Mouse (Mus musculus): ENCODE data around the gene Tap1. TPM values are rescaled to one million over a fixed set of nuclear protein-coding genes. Genes with fewer than 3 reads are reported as not detected.

Tap1 gene
- total and polyA plus RNA-seq, 3 experiments, result 30.7 to 46.6 TPM; not detected in 1

GRCm38 (mm10) chr17:34179019-34179418 is 8.3 kb upstream of the Tap1 start:
- H3K9me3 ChIP-seq (replicated peaks; ENCODE audit: insufficient read depth, low read length), result no peaks in the 10 kb centered on the region
- H3K27me3 ChIP-seq (ENCODE audit: control insufficient read depth in 1 of 2, insufficient read depth in 2 of 2, low read length in 2 of 2), result no peaks in the 10 kb centered on the region
- H3K36me3 ChIP-seq (ENCODE audit: control insufficient read depth in 1 of 2, insufficient read depth in 2 of 2, low read length in 2 of 2), result peaks cover 0 to 2% of the 10 kb centered on the region in 2 experiments; a peak in 1 of 4 replicates
- no peaks in the 10 kb centered on the region for H3K79me2 ChIP-seq (ENCODE audit: control insufficient read depth, insufficient read depth, low read length, poor library complexity)
- TF ChIP-seq CHD1 (IDR thresholded peaks at IDR 0.05; ENCODE audit: low read depth, low read length) (no peak), NRF1 (IDR thresholded peaks at IDR 0.05; ENCODE audit: insufficient read depth, low read depth, low read length, poor library complexity, severe bottlenecking) (no peak), USF2 (IDR thresholded peaks at IDR 0.05; ENCODE audit: borderline replicate concordance in 1 of 2, insufficient read depth in 1 of 2, low read depth in 1 of 2, low read length in 2 of 2) (no peak), SMC3 (IDR thresholded peaks at IDR 0.05; ENCODE audit: low read depth, low read length) (no peak), ZKSCAN1 (IDR thresholded peaks at IDR 0.05; ENCODE audit: low read depth, low read length) (no peak), MAZ (IDR thresholded peaks at IDR 0.05; ENCODE audit: low read depth, low read length) (no peak), MYC (IDR thresholded peaks at IDR 0.05; ENCODE audit: low read depth, low read length) (no peak), HCFC1 (IDR thresholded peaks at IDR 0.05; ENCODE audit: low read depth, low read length) (no peak), MAX (IDR thresholded peaks at IDR 0.05; ENCODE audit: low read length) (no peak), RAD21 (IDR thresholded peaks at IDR 0.05; ENCODE audit: low read depth, low read length) (no peak), ETS1 (IDR thresholded peaks at IDR 0.05; ENCODE audit: low read depth, low read length) (no peak), MYB (IDR thresholded peaks at IDR 0.05; ENCODE audit: low read depth, low read length) (no peak), MXI1 (IDR thresholded peaks at IDR 0.05; ENCODE audit: low read depth, low read length) (no peak), ZC3H11A (IDR thresholded peaks at IDR 0.05; ENCODE audit: low read depth, low read length) (no peak), MAFK (IDR thresholded peaks at IDR 0.05; ENCODE audit: borderline replicate concordance, low read depth, low read length) (no peak), UBTF (IDR thresholded peaks at IDR 0.05; ENCODE audit: borderline replicate concordance, insufficient read depth, low read depth, low read length) (no peak), BHLHE40 (IDR thresholded peaks at IDR 0.05; ENCODE audit: borderline replicate concordance, low read depth, low read length) (no peak), POLR2AphosphoS2 (IDR thresholded peaks at IDR 0.05; ENCODE audit: low read length) (no peak), ELF1 (IDR thresholded peaks at IDR 0.05; ENCODE audit: low read depth, low read length) (no peak)
- no peak overlapping the region for H3K4me3 ChIP-seq (ENCODE audit: control insufficient read depth in 1 of 2, insufficient read depth in 1 of 2, low read depth in 2 of 2, low read length in 2 of 2)
- no peak overlapping the region for H3K27ac ChIP-seq (ENCODE audit: control insufficient read depth, low read depth, low read length)
- DNase-seq (ENCODE audit: low read depth, low spot score), result no peak
- peaks cover 4 to 8% of the 10 kb centered on the region in 2 experiments for H3K4me1 ChIP-seq (ENCODE audit: control insufficient read depth in 1 of 2, insufficient read depth in 2 of 2, low read length in 2 of 2)
- H3K9ac ChIP-seq (ENCODE audit: control insufficient read depth, low read depth, low read length, poor library complexity, severe bottlenecking), result no peak overlapping the region
